Mouse (Mus musculus) lung, adult 18-20 months (tissue): ENCODE results near the gene Cd200.

Experiments
- DNase-seq, 2 experiments: peaks; one replicate each; pipeline ENCODE4 v3.0.0; 2022; ENCODE audit warnings: mixed read lengths in 2 of 2

The Cd200 gene

DNA sequence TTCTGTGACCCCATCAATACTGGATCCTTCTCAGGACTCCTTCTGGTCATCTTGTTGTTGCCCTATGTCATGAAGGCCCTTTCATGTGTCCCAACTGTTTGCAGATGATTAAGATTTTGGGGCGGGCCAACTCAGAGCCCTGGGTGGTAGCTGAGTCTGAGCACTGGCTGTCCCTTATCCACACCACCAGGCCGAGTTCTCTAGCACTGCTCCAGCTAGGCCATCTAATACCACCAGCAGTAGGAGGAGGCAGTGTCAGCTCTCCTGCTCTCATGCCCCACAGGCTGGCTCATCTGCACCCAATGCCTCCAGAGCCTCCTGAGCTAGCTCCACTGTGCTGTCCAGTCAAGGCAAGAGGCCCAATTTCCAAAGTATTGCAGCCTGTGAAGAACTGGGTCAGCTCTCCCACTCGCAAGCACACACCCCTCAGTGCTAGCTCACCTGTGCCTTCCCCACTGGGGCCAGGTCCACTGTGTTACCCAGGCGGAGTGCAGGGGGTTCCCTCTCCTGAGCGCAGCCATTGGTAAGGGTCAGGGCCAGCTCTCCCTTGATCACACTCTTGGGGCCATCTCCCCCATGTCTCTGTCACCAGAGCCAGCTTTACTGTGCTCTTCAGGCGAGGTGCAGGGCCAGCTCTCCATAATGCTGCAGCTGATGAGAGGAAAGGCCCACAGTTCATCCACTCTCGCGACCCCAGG, 75.0 kb downstream of the Cd200 start:
- DNase-seq: no peak

DNA sequence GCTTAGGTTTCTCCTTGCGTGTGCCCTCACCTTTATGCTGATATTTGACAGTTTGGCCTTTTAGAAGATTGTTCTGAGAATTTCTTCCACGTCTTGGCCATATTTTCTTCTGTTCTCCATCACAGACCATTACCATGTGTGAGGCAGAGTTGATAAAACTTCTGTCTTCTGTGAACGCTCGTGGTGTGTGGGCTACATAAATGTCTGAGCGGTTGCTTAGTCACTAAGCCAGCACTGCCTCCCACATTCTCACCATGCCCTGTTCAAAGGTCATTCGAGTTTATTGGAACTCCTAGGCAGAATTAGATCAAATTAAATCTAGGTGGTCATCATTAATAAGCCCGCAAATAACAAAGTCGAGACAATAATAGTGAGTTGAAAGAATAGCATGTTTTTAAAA, 76.3 kb downstream of the Cd200 start:
- no peak for DNase-seq
